Mouse (Mus musculus): ENCODE measurements around the gene Nup54. TPM values are rescaled to one million over a fixed set of nuclear protein-coding genes. Genes with fewer than 3 reads are reported as not detected.

The Nup54 gene
- polyA plus RNA-seq, 1 experiment from 2014 or later = 67.0 TPM

- no peak overlapping the region for H3K27ac ChIP-seq (ENCODE audit: low read depth, low read length)
Observed at GRCm38 (mm10) chr5:92434070-92434469, 949 bp downstream of the Nup54 start.

DNA sequence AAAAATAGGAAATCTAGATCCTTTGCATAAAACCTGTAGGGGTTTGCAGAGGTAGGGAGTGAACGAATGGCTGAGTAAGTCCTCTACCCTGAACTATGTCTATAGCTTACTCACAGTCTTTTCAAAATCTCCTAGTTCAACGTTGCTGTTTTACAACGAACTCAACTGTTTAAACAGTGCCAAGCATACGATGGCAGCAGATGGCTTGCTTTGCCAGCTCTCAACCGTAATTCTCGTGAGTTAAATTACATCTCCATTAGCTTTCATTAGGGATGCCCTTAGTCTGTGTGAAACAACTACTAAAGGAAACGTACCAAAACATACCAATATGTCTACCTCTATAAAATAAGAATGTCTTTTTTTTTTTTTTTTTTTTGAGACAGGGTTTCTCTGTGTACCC is 3.4 kb downstream of the Nup54 start:
- no peaks in the 10 kb centered on the region; the same call in 1 of the 2 replicates for H3K4me1 ChIP-seq (ENCODE audit: control insufficient read depth, insufficient read depth, low read length)
- peaks cover 10% of the 10 kb centered on the region for H3K36me3 ChIP-seq (ENCODE audit: control insufficient read depth, insufficient read depth, low read length)
- H3K27me3 ChIP-seq (ENCODE audit: control insufficient read depth, insufficient read depth, low read length) = no peaks in the 10 kb centered on the region
- DNase-seq (ENCODE audit: low spot score) (no peak), ATAC-seq (ENCODE audit: insufficient read depth, low FRiP score, low TSS enrichment) (no peak)
- H3K27ac ChIP-seq (ENCODE audit: low read depth, low read length) = no peak overlapping the region
- H3K4me3 ChIP-seq (ENCODE audit: low read depth, low read length) = no peak overlapping the region
- WGBS = 83% methylated on average over 7 of the region's 7 CpGs
- no peak overlapping the region for H3K9ac ChIP-seq (ENCODE audit: low read length)
- no peak overlapping the region for H3K4me2 ChIP-seq (ENCODE audit: low read depth)
- no peaks in the 10 kb centered on the region for H3K9me3 ChIP-seq (ENCODE audit: control insufficient read depth, low read length)

More at GRCm38 (mm10) chr5:92434070-92434469, 949 bp downstream of the Nup54 start:
- WGBS = under 1% methylated on average over 12 of the region's 12 CpGs
- Histone ChIP-seq H3K4me2 (ENCODE audit: low read depth) (peak overlapping the region; percentile 67), H3K4me1 (ENCODE audit: control insufficient read depth, insufficient read depth, low read length) (no peaks in the 10 kb centered on the region; the same call in 1 of the 2 replicates), H3K36me3 (ENCODE audit: control insufficient read depth, insufficient read depth, low read length) (no peaks in the 10 kb centered on the region), H3K9ac (ENCODE audit: low read length) (peak overlapping the region; percentile 83), H3K4me3 (ENCODE audit: low read depth, low read length) (peak overlapping the region; percentile 74), H3K27me3 (ENCODE audit: control insufficient read depth, insufficient read depth, low read length) (no peaks in the 10 kb centered on the region), H3K9me3 (ENCODE audit: control insufficient read depth, low read length) (no peaks in the 10 kb centered on the region)
- ATAC-seq (ENCODE audit: insufficient read depth, low FRiP score, low TSS enrichment) (no peak), DNase-seq (ENCODE audit: low spot score) (no peak)

GRCm38 (mm10) chr5:92430723-92431122 is 4.3 kb downstream of the Nup54 start:
- H3K9me3 ChIP-seq (ENCODE audit: control insufficient read depth, low read length) = no peaks in the 10 kb centered on the region
- no peak overlapping the region for H3K4me3 ChIP-seq (ENCODE audit: low read depth, low read length)
- no peak overlapping the region for H3K27ac ChIP-seq (ENCODE audit: low read depth, low read length)
- 87% methylated on average over 5 of the region's 5 CpGs for WGBS
- H3K36me3 ChIP-seq (ENCODE audit: control insufficient read depth, insufficient read depth, low read length) = peaks cover 10% of the 10 kb centered on the region
- ATAC-seq (ENCODE audit: insufficient read depth, low FRiP score, low TSS enrichment) (no peak), DNase-seq (ENCODE audit: low spot score) (no peak)
- H3K9ac ChIP-seq (ENCODE audit: low read length) = no peak overlapping the region
- H3K27me3 ChIP-seq (ENCODE audit: control insufficient read depth, insufficient read depth, low read length) = no peaks in the 10 kb centered on the region
- no peak overlapping the region for H3K4me2 ChIP-seq (ENCODE audit: low read depth)
- H3K4me1 ChIP-seq (ENCODE audit: control insufficient read depth, insufficient read depth, low read length) = no peaks in the 10 kb centered on the region; the same call in 1 of the 2 replicates

DNA sequence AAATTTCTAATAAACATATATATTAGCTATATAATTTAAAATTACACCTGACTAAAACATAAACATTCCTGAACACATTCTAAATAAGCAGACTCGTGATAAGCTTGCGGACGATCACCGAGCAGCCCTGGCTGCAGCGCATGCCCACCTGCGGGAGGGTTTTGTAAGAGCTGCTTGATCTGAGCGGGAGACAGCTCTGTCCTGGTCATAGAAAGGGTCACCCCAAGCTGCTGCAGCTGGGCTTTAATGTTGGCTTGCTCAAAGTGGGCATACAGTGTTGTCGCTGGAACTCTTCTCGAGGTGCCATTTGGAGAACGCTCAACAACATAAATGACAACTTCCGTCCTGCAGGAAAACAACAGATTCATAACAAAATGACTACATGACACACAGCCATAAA is 10.9 kb downstream of the Nup54 start:
- H3K9me3 ChIP-seq (ENCODE audit: control insufficient read depth, low read length) = no peaks in the 10 kb centered on the region
- no peak overlapping the region for H3K4me3 ChIP-seq (ENCODE audit: low read depth, low read length)
- H3K27ac ChIP-seq (ENCODE audit: low read depth, low read length) = no peak overlapping the region
- DNase-seq (ENCODE audit: low spot score) = no peak
- peaks cover 19% of the 10 kb centered on the region for H3K36me3 ChIP-seq (ENCODE audit: control insufficient read depth, insufficient read depth, low read length)
- no peak overlapping the region for H3K9ac ChIP-seq (ENCODE audit: low read length)
- no peaks in the 10 kb centered on the region for H3K27me3 ChIP-seq (ENCODE audit: control insufficient read depth, insufficient read depth, low read length)
- no peak for ATAC-seq (ENCODE audit: insufficient read depth, low FRiP score, low TSS enrichment)
- WGBS = 95% methylated on average over 11 of the region's 11 CpGs
- H3K4me1 ChIP-seq (ENCODE audit: control insufficient read depth, insufficient read depth, low read length) = no peaks in the 10 kb centered on the region
- no peak overlapping the region for H3K4me2 ChIP-seq (ENCODE audit: low read depth)

DNA sequence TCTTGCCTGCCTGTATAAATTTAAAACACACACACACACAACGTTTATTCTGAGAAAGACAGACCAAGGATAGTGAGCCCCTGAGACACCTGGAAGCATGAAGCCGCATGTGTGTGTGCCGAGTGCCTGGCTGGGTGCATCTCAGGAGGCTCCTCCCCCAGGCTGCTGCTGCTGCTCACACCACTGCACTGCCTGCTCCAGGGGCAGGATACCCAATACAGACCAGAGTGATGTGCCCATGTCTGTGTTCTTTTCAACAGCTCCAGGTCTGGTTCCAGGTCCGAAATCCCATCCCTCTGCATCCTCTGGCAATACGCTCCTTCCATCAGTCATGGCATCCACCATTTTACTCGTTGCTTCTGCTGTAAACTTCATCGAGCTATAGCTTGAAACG is 21.0 kb downstream of the Nup54 start:
- no peak overlapping the region for H3K4me3 ChIP-seq (ENCODE audit: low read depth, low read length)
- 89% methylated on average over 8 of the region's 8 CpGs for WGBS
- no peaks in the 10 kb centered on the region for H3K9me3 ChIP-seq (ENCODE audit: control insufficient read depth, low read length)
- no peak overlapping the region for H3K4me2 ChIP-seq (ENCODE audit: low read depth)
- H3K4me1 ChIP-seq (ENCODE audit: control insufficient read depth, insufficient read depth, low read length) = no peaks in the 10 kb centered on the region
- no peaks in the 10 kb centered on the region for H3K27me3 ChIP-seq (ENCODE audit: control insufficient read depth, insufficient read depth, low read length)
- H3K36me3 ChIP-seq (ENCODE audit: control insufficient read depth, insufficient read depth, low read length) = peaks cover 2% of the 10 kb centered on the region; the same call in 1 of the 2 replicates
- H3K27ac ChIP-seq (ENCODE audit: low read depth, low read length) = no peak overlapping the region
- no peak for ATAC-seq (ENCODE audit: insufficient read depth, low FRiP score, low TSS enrichment)
- no peak overlapping the region for H3K9ac ChIP-seq (ENCODE audit: low read length)
- DNase-seq (ENCODE audit: low spot score) = no peak

GRCm38 (mm10) chr5:92413271-92413981 is 21.6 kb downstream of the Nup54 start:
- WGBS = 89% methylated on average over 11 of the region's 11 CpGs
- peaks cover 2% of the 10 kb centered on the region; the same call in 1 of the 2 replicates for H3K36me3 ChIP-seq (ENCODE audit: control insufficient read depth, insufficient read depth, low read length)
- no peak overlapping the region for H3K27ac ChIP-seq (ENCODE audit: low read depth, low read length)
- DNase-seq (ENCODE audit: low spot score) (no peak), ATAC-seq (ENCODE audit: insufficient read depth, low FRiP score, low TSS enrichment) (no peak)
- no peak overlapping the region for H3K9ac ChIP-seq (ENCODE audit: low read length)
- no peaks in the 10 kb centered on the region for H3K27me3 ChIP-seq (ENCODE audit: control insufficient read depth, insufficient read depth, low read length)
- H3K4me3 ChIP-seq (ENCODE audit: low read depth, low read length) = no peak overlapping the region
- no peaks in the 10 kb centered on the region for H3K9me3 ChIP-seq (ENCODE audit: control insufficient read depth, low read length)
- H3K4me2 ChIP-seq (ENCODE audit: low read depth) = no peak overlapping the region
- no peaks in the 10 kb centered on the region for H3K4me1 ChIP-seq (ENCODE audit: control insufficient read depth, insufficient read depth, low read length)

DNA sequence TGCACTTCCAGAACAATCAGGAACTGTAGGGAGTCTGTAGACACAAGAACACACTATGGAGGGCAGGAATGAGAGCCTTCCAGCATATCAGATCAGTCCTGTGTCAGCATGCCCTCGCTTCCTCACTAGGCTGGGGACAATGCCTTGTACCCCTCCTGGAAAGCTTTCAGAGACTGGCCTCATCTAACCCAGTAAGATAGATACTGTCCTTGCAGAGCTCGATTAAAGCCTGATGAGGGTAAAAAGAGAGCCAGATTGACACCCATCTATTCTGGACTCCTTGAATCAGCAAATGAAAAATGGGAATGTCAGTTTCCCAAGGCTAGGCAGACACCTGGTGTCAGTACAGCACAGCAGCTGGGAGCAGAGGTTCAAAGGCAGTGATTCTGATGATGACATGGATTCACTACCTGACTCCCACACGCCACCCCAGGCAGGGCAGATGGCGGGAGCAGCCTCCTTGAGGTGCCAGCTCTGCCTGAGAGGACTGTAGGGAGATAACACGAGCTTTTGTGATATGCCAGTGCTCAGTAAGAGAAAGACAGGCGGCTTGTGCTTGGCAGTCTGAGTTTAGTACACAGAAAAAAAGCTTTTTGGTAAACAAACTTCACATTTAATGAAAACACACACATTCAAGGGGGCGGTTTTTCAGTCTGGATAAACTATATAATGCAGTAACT is 23.4 kb downstream of the Nup54 start:
- H3K4me3 ChIP-seq (ENCODE audit: low read depth, low read length) = no peak overlapping the region
- H3K4me2 ChIP-seq (ENCODE audit: low read depth) = no peak overlapping the region
- no peaks in the 10 kb centered on the region for H3K9me3 ChIP-seq (ENCODE audit: control insufficient read depth, low read length)
- H3K27me3 ChIP-seq (ENCODE audit: control insufficient read depth, insufficient read depth, low read length) = no peaks in the 10 kb centered on the region
- no peak overlapping the region for H3K27ac ChIP-seq (ENCODE audit: low read depth, low read length)
- no peaks in the 10 kb centered on the region; the same call in 1 of the 2 replicates for H3K36me3 ChIP-seq (ENCODE audit: control insufficient read depth, insufficient read depth, low read length)
- no peak overlapping the region for H3K9ac ChIP-seq (ENCODE audit: low read length)
- ATAC-seq (ENCODE audit: insufficient read depth, low FRiP score, low TSS enrichment) (no peak), DNase-seq (ENCODE audit: low spot score) (no peak)
- WGBS = 80% methylated on average over 7 of the region's 7 CpGs
- no peaks in the 10 kb centered on the region for H3K4me1 ChIP-seq (ENCODE audit: control insufficient read depth, insufficient read depth, low read length)

DNA sequence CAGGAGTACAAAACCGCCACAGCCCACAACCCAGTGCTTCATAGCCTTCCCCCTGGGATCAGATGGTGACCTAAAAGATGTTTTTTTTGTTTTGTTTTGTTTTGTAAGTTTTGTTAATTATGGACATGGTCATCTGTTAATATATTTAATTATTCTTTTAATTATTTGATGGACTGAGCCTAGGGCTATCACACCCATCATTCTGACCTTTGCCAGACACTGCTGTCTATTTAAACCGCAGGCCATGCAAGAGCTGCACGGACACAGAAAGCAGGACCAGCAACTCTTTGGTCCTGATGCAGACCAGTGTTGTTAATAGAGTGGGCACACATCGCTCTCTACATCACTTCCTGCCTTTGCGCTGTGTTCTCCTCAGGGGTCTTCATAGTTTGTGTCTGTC is 24.5 kb downstream of the Nup54 start:
- no peak for DNase-seq (ENCODE audit: low spot score)
- 83% methylated on average over 5 of the region's 5 CpGs for WGBS

More for the DNA sequence above, 24.5 kb downstream of the Nup54 start:
- no peak overlapping the region for H3K4me3 ChIP-seq (ENCODE audit: low read depth, low read length)
- H3K9ac ChIP-seq (ENCODE audit: low read length) = no peak overlapping the region
- H3K27ac ChIP-seq (ENCODE audit: low read depth, low read length) = no peak overlapping the region
- H3K4me2 ChIP-seq (ENCODE audit: low read depth) = no peak overlapping the region
- no peaks in the 10 kb centered on the region; the same call in 1 of the 2 replicates for H3K36me3 ChIP-seq (ENCODE audit: control insufficient read depth, insufficient read depth, low read length)
- H3K4me1 ChIP-seq (ENCODE audit: control insufficient read depth, insufficient read depth, low read length) = no peaks in the 10 kb centered on the region
- H3K27me3 ChIP-seq (ENCODE audit: control insufficient read depth, insufficient read depth, low read length) = no peaks in the 10 kb centered on the region
- no peaks in the 10 kb centered on the region for H3K9me3 ChIP-seq (ENCODE audit: control insufficient read depth, low read length)
- no peak for ATAC-seq (ENCODE audit: insufficient read depth, low FRiP score, low TSS enrichment)

All from neural tube, embryonic 11.5 days (tissue).